Mouse (Mus musculus): Measurements from ENCODE around the gene Map2k4. TPM values are rescaled to one million over a fixed set of nuclear protein-coding genes. Genes with fewer than 3 reads are reported as not detected.

Gene Map2k4
- polyA plus RNA-seq, 1 experiment from 2014 or later = 35.3 TPM

GRCm38 (mm10) chr11:65795896-65796295 lies 7.8 kb upstream of the Map2k4 start:
- Histone ChIP-seq H3K27me3 (no peaks in the 10 kb centered on the region), H3K4me1 (replicated peaks) (peaks cover 24% of the 10 kb centered on the region), H3K27ac (no peak overlapping the region), H3K36me3 (no peaks in the 10 kb centered on the region), H3K9me3 (replicated peaks) (no peaks in the 10 kb centered on the region), H3K9ac (no peak overlapping the region), H3K4me3 (replicated peaks) (no peak overlapping the region), H3K4me2 (no peak overlapping the region)
- WGBS (ENCODE audit: insufficient replicate concordance) = 60% methylated on average over 1 of the region's 1 CpGs
- ATAC-seq (ENCODE audit: low read depth) (no peak), DNase-seq (no peak)

GRCm38 (mm10) chr11:65794428-65795219 lies 6.5 kb upstream of the Map2k4 start:
- Histone ChIP-seq H3K4me3 (replicated peaks) (peak overlapping the region; percentile 32), H3K36me3 (no peaks in the 10 kb centered on the region), H3K4me1 (replicated peaks) (peaks cover 33% of the 10 kb centered on the region), H3K27ac (peak overlapping the region; percentile 64), H3K27me3 (no peaks in the 10 kb centered on the region), H3K4me2 (peak overlapping the region; percentile 68), H3K9ac (peak overlapping the region; percentile 49), H3K9me3 (replicated peaks) (no peaks in the 10 kb centered on the region)
- DNase-seq (no peak), ATAC-seq (ENCODE audit: low read depth) (peak; percentile 84)
- WGBS (ENCODE audit: insufficient replicate concordance) = 11% methylated on average over 10 of the region's 10 CpGs

GRCm38 (mm10) chr11:65787421-65788151 lies 511 bp downstream of the Map2k4 start:
- no peaks in the 10 kb centered on the region for H3K9me3 ChIP-seq (replicated peaks)
- peaks cover 8% of the 10 kb centered on the region; the same call in 1 of the 2 replicates for H3K36me3 ChIP-seq
- H3K4me2 ChIP-seq = peak overlapping the region; percentile 75
- peak; percentile 78 for ATAC-seq (ENCODE audit: low read depth)
- H3K4me3 ChIP-seq (replicated peaks) = peak overlapping the region; percentile 97
- under 1% methylated on average over 71 of the region's 71 CpGs for WGBS (ENCODE audit: insufficient replicate concordance)
- peak; percentile 41 for DNase-seq
- H3K27ac ChIP-seq = peak overlapping the region; percentile 88
- peaks cover 48% of the 10 kb centered on the region for H3K4me1 ChIP-seq (replicated peaks)
- no peaks in the 10 kb centered on the region for H3K27me3 ChIP-seq
- peak overlapping the region; percentile 98 for H3K9ac ChIP-seq

- H3K4me3 ChIP-seq (replicated peaks) = peak overlapping the region; percentile 97
Observed at GRCm38 (mm10) chr11:65786160-65786559, 1.9 kb downstream of the Map2k4 start.

GRCm38 (mm10) chr11:65781596-65781995 lies 6.5 kb downstream of the Map2k4 start:
- H3K4me1 ChIP-seq (replicated peaks) = peaks cover 69% of the 10 kb centered on the region
- DNase-seq = no peak

More at GRCm38 (mm10) chr11:65786160-65786559, 1.9 kb downstream of the Map2k4 start:
- H3K9ac ChIP-seq = peak overlapping the region; percentile 98
- peak overlapping the region; percentile 85 for H3K27ac ChIP-seq
- no peaks in the 10 kb centered on the region for H3K9me3 ChIP-seq (replicated peaks)
- peaks cover 13% of the 10 kb centered on the region for H3K36me3 ChIP-seq
- WGBS (ENCODE audit: insufficient replicate concordance) = 49% methylated on average over 2 of the region's 2 CpGs
- DNase-seq (peak; percentile 26), ATAC-seq (ENCODE audit: low read depth) (peak; percentile 32; the same call in 1 of the 2 replicates)
- H3K4me2 ChIP-seq = peak overlapping the region; percentile 75
- H3K4me1 ChIP-seq (replicated peaks) = peaks cover 50% of the 10 kb centered on the region
- no peaks in the 10 kb centered on the region for H3K27me3 ChIP-seq

GRCm38 (mm10) chr11:65779578-65779977 lies 8.5 kb downstream of the Map2k4 start:
- no peak overlapping the region; the same call in 1 of the 2 replicates for H3K27ac ChIP-seq
- H3K4me2 ChIP-seq = no peak overlapping the region
- WGBS (ENCODE audit: insufficient replicate concordance) = 89% methylated on average over 1 of the region's 1 CpGs
- no peaks in the 10 kb centered on the region for H3K27me3 ChIP-seq
- H3K4me3 ChIP-seq (replicated peaks) = no peak overlapping the region
- H3K9me3 ChIP-seq (replicated peaks) = no peaks in the 10 kb centered on the region
- DNase-seq (no peak), ATAC-seq (ENCODE audit: low read depth) (no peak)
- peaks cover 65% of the 10 kb centered on the region for H3K4me1 ChIP-seq (replicated peaks)
- H3K36me3 ChIP-seq = peaks cover 23% of the 10 kb centered on the region
- H3K9ac ChIP-seq = no peak overlapping the region

More at GRCm38 (mm10) chr11:65781596-65781995, 6.5 kb downstream of the Map2k4 start:
- WGBS (ENCODE audit: insufficient replicate concordance) = 43% methylated on average over 3 of the region's 3 CpGs
- ATAC-seq (ENCODE audit: low read depth) = no peak
- Histone ChIP-seq H3K27me3 (no peaks in the 10 kb centered on the region), H3K27ac (no peak overlapping the region), H3K9ac (no peak overlapping the region), H3K4me2 (no peak overlapping the region), H3K9me3 (replicated peaks) (no peaks in the 10 kb centered on the region), H3K36me3 (peaks cover 31% of the 10 kb centered on the region), H3K4me3 (replicated peaks) (no peak overlapping the region)

- H3K9me3 ChIP-seq (replicated peaks) = no peaks in the 10 kb centered on the region
- H3K4me2 ChIP-seq = no peak overlapping the region
- no peaks in the 10 kb centered on the region for H3K27me3 ChIP-seq
- H3K36me3 ChIP-seq = peaks cover 23% of the 10 kb centered on the region
- H3K27ac ChIP-seq = 0 out of 2 replicates have a peak overlapping the region, but pooled peaks have one; percentile 29
- H3K9ac ChIP-seq = no peak overlapping the region
- H3K4me3 ChIP-seq (replicated peaks) = no peak overlapping the region
- no peak for DNase-seq
- ATAC-seq (ENCODE audit: low read depth) = no peak
- peaks cover 68% of the 10 kb centered on the region for H3K4me1 ChIP-seq (replicated peaks)
- 67% methylated on average over 1 of the region's 1 CpGs for WGBS (ENCODE audit: insufficient replicate concordance)
Observed at GRCm38 (mm10) chr11:65779066-65779465, 9.0 kb downstream of the Map2k4 start.

GRCm38 (mm10) chr11:65777810-65778209 lies 10.3 kb downstream of the Map2k4 start:
- no peaks in the 10 kb centered on the region for H3K9me3 ChIP-seq (replicated peaks)
- no peak overlapping the region for H3K4me2 ChIP-seq
- DNase-seq (no peak), ATAC-seq (ENCODE audit: low read depth) (no peak)
- H3K27ac ChIP-seq = peak overlapping the region; percentile 43; the same call in 1 of the 2 replicates
- peaks cover 23% of the 10 kb centered on the region for H3K36me3 ChIP-seq
- no peak overlapping the region for H3K4me3 ChIP-seq (replicated peaks)
- no peak overlapping the region for H3K9ac ChIP-seq
- H3K27me3 ChIP-seq = no peaks in the 10 kb centered on the region
- 46% methylated on average over 5 of the region's 5 CpGs for WGBS (ENCODE audit: insufficient replicate concordance)
- peaks cover 78% of the 10 kb centered on the region for H3K4me1 ChIP-seq (replicated peaks)

- no peak overlapping the region for H3K4me2 ChIP-seq
- no peaks in the 10 kb centered on the region for H3K9me3 ChIP-seq (replicated peaks)
- ATAC-seq (ENCODE audit: low read depth) (no peak), DNase-seq (no peak)
- WGBS (ENCODE audit: insufficient replicate concordance) = 36% methylated on average over 2 of the region's 2 CpGs
- 0 out of 2 replicates have a peak overlapping the region, but pooled peaks have one; percentile 0 for H3K27ac ChIP-seq
- no peaks in the 10 kb centered on the region for H3K27me3 ChIP-seq
- H3K4me3 ChIP-seq (replicated peaks) = no peak overlapping the region
- H3K36me3 ChIP-seq = peaks cover 23% of the 10 kb centered on the region
- H3K4me1 ChIP-seq (replicated peaks) = peaks cover 82% of the 10 kb centered on the region
- H3K9ac ChIP-seq = no peak overlapping the region
Observed at GRCm38 (mm10) chr11:65776906-65777611, 11.0 kb downstream of the Map2k4 start.

GRCm38 (mm10) chr11:65773946-65774656 lies 14.0 kb downstream of the Map2k4 start:
- WGBS (ENCODE audit: insufficient replicate concordance) = 31% methylated on average over 6 of the region's 6 CpGs
- peak overlapping the region; percentile 67 for H3K4me2 ChIP-seq
- peak overlapping the region; percentile 36 for H3K4me3 ChIP-seq (replicated peaks)
- peak; percentile 87 for ATAC-seq (ENCODE audit: low read depth)
- H3K27ac ChIP-seq = peak overlapping the region; percentile 92
- H3K36me3 ChIP-seq = 0 out of 2 replicates have a peak, but pooled peaks cover 2% of the 10 kb centered on the region
- no peaks in the 10 kb centered on the region for H3K27me3 ChIP-seq
- no peaks in the 10 kb centered on the region for H3K9me3 ChIP-seq (replicated peaks)
- H3K9ac ChIP-seq = peak overlapping the region; percentile 62
- H3K4me1 ChIP-seq (replicated peaks) = peaks cover 87% of the 10 kb centered on the region
- DNase-seq = no peak

All from liver, embryonic 13.5 days (tissue).